Mouse (Mus musculus) mature B cell (primary cell): Measurements from ENCODE around the gene Zmynd12.

ENCODE experiments used
- in situ Hi-C: fragments of 300-500 bp; cut with MboI; formaldehyde crosslinking; loops from 2 replicates; pipeline ENCODE4 v1.14.3; 2019

Zmynd12 gene

GRCm38 (mm10) chr4:119422294-119422964 lies at the start of gene Zmynd12, which contains the start of gene Ppcs:
Zmynd12 (plus strand) TSS chr4:119422814.
Ppcs (minus strand) TSS chr4:119422420.
- in situ Hi-C loops: no loop called here

GRCm38 (mm10) chr4:119381471-119382190 lies 41.0 kb upstream of the Zmynd12 start:
- in situ Hi-C loops: no loop called here

DNA sequence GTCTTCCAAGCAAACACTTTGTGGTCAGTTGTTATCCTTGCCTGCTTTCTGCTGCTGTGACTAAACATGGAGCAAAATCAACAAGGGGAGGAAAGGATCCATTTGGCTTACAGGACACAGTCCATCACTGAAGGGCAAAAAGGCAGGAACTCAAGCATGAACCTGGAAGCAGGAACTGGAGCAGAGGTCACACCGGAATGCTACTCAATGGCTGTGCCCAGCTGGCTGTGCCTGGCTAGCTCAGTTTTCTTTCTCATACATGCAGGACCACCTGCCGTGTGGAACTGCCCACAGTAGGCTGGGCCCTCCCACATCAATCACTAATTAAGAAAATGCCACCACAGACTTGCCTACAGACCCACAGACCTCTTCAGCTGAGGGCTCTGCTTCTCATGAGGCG lies 33.4 kb upstream of the Zmynd12 start:
- in situ Hi-C loops: no loop called here

DNA sequence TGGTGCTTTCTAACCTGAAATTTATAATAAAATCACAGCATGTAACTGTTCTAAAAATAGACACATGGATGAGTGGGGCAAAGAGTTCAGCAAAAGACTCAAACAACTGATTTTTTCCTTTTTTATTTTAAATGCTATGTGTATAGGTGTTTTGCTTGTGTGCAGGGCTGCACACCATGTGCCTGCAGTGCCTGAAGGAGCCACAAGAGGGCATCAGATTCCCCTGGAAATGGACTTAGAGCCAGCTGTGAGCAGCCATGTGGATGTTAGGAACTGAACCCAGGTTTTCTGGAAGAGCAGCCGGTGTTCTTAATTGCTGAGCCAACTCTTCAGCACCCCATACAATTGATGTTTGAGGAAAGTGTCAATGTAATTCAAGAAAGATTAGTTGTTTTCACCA lies 32.2 kb upstream of the Zmynd12 start:
- in situ Hi-C loops: no loop called here

DNA sequence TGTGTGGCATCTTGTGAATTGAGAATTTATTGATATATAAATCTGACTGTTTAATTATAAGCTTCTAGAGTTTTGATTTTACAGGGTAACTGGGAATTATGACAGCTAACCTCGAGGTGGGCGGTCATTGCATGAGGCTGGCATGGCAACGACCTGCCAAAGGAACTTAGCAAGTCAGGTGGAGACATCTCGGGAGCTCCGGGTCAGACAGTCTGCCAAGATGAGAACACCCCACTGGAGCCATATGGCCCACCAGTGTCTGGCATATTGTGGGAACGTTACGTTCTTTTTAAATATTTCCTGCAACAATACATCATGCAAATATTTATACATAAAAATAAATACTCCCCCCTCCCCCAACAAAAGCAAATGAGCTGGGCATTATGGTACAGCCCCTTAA lies 23.9 kb upstream of the Zmynd12 start:
- in situ Hi-C loops: no loop called here

GRCm38 (mm10) chr4:119400896-119401295 lies 21.7 kb upstream of the Zmynd12 start:
- in situ Hi-C loops: no loop called here

DNA sequence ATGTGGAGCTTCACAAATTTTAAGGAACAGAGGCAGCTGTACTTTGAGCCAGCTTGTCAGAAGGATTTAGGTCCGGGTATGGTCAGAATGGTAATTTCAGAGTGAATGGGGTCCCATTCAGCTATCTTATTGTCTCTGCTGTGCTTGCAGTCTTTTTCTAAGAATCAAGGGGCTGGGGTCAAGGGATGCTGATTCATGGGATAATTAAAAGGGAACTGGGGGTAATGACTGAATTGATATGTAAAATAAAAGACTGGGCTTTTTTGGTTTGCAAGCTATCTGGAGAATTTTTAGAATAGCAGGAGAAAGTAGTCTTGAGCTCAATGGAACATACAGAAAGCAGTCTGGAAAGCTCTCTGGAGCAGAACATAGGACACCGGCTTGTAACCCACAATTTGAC lies 19.2 kb upstream of the Zmynd12 start:
- in situ Hi-C loops: no loop called here

DNA sequence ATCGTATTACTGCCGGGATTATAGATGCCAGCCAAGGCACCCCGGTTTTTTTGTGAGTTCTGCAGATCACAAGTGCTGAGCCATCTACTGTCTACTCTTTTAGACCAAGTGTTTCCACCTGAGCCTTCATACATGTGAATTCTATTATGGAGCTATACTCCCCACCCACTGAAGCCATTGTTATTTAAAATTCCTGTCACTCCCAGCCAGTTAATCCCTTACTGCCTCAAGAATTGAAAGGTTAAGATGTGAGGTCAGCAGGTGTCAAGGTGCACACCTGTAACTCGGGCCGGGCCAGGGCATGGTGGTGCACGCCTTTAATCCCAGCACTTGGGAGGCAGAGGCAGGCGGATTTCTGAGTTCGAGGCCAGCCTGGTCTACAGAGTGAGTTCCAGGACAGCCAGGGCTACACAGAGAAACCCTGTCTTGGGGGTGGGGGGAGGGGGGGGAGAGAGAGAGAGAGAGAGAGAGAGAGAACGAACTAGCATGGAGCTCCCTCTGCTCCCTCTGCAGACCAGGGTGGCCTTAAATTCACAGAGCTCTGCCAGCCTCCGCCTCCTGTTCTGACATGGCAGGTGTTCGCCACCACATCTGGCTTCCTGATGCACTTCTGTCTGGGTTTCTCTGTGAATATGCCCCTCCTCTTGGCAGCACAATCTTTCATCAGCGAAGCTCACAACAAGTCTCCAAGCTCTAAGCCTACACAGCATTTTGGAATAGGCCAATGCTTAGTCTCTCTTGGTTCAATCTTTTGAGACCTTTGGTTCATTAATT lies 10.6 kb upstream of the Zmynd12 start:
- in situ Hi-C loops: no loop called here

- in situ Hi-C loops: no loop called here
Observed at GRCm38 (mm10) chr4:119412791-119413190, 9.8 kb upstream of the Zmynd12 start.

DNA sequence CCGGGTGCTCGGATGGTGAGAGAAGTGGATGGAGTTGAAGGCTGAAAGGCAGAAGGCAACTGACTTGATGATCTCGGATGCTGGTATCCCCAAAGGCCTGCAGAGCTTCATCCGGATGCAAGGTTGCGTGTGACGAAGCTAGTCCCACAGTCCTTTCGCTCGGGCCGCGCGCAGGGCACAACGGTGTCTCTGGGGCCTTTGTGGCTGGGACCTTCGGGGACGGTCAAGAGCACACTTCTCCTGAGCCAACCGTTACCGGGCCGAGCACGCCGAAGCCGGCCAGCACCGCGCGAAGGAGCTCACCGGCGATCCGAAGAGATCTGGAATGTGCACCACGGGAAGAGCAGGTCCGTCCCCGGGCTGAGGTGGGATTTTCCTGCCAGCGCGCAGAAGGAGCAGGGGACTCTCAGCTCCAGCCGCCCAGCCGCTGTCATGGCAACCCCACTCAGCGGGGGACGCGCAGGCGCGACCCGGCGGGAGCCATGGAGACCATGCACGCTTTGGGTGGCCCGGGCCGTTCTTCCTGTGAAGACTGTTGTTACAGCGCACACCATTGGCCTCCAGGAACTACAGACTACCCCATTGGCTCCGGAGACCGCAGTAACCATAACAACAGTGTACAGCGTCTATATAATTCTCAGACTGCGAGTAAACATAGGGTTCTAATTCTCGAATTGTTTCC lies 7.4 kb upstream of the Zmynd12 start, which contains the start of gene Ccdc30:
TSS of gene Ccdc30 (minus strand) at position 450 of the 682 bp plus-strand sequence.
- in situ Hi-C loops: no loop called here

DNA sequence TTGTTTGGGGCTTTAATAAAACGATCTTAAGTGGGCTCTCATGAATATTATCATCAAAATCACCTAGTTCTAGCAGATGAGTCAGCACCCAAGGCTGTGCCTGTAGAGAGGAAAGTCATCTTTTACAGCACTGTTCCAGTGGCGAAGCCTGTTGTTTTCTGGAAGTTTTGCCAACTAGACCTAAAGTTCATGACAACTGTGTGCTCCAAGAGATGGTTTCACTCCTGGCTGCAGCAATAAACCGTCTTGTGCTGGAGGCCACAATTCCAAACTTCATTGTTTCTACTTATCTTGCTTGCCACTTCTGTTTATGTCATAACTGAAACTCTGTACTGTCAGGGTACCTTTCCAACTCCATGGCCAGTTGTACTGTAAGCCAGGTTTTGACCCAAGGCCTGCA lies 5.3 kb upstream of the Zmynd12 start:
- in situ Hi-C loops: no loop called here

DNA sequence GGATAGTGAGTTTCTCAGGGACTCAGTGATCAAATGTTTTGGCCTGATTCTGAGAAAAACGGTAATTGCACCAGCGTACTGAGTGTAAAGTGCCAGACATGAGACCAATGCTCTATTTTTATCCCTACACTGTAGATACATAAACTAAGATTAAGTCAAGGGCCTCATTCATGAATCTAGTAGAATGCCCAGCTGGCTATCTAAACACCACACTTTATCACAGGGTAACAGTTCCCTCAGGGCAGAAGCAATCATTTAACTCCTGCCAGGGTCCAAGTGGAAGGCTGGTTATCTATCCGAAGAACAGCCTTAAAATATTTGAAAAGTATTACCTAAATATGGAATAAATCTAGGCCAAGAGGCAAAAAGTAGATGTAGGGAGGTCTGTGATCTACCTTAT lies 4.7 kb upstream of the Zmynd12 start:
- in situ Hi-C loops: no loop called here

- in situ Hi-C loops: no loop called here
Observed at GRCm38 (mm10) chr4:119421191-119421590, 1.4 kb upstream of the Zmynd12 start.

DNA sequence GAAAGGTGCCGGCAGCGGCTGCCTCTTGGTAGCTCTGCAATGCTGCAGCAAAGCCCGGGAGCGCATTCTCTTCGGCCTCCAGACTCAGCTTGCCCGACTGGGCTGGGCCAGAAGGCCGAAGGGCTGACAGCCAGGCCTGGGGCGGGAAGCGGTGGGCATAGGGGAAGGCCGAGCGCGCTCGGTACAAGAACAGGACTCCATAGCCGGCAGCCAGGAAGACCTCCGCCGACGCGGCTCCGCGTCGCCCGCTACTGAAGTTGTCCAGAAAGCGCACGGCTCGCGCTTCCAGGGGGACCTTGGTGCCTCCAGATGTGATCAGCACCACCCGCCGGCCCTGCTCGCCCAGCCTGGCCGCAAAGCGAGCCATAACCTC lies 707 bp upstream of the Zmynd12 start:
- in situ Hi-C loops: no loop called here

DNA sequence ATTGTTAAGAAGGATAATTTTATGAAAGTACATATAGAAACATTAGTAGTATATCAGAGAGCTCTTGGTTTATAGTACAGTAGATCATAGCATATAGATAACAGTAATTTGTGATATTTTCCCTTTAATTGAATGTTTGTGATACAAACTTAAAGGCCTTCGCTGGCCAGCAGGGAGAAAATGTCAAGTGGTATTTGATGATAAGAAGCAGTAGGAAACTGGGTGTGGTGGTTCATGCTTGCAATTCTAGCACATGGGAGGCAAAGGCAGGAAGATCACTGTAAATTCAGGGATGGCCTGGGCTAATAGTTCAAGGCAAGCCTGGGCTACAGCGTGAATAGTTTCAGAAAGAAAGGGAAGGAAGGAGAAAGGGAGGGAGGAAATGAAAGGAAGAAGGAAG lies 2.5 kb downstream of the Zmynd12 start:
- in situ Hi-C loops: no loop called here

GRCm38 (mm10) chr4:119425601-119426000 lies 3.0 kb downstream of the Zmynd12 start:
- in situ Hi-C loops: no loop called here

DNA sequence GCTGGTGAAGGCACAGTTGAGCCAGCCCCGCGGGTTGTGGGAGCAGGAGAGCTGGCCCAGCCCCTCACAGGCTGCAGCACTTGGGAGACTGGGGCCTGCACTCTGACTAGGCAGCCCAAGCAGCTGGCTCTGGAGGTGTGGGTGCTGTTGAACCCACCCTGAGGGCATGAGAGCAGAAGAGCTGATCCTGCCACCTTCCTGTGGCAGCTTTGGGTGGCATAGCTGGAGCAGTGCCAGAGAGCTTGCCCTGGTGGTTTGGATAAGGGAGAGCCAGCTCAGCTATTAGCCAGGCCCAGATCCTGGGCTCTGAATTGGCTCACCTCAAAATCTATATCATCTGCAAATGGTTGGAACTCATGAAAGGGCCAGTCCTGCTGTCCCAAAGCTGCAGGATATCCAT lies 5.1 kb downstream of the Zmynd12 start:
- in situ Hi-C loops: no loop called here

DNA sequence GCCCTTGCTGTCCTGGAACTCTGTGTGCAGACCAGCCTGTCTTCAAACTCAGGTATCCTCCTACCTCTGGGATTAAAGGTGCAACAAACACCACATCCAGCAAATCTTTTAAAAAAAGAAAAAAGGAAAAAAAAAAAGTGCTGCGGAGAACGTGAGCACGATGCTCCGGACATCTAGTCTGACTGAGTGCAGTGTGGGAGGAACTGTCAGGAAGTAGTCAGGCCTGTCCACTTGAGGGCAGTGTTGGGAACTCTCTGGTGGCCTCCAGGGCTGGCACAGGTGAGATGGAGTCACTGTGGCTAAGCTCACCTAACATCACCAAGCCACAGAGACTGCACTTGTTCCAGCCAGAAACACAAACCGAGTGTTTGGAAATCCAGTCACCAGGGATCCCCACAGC lies 8.1 kb downstream of the Zmynd12 start:
- in situ Hi-C loops: no loop called here

DNA sequence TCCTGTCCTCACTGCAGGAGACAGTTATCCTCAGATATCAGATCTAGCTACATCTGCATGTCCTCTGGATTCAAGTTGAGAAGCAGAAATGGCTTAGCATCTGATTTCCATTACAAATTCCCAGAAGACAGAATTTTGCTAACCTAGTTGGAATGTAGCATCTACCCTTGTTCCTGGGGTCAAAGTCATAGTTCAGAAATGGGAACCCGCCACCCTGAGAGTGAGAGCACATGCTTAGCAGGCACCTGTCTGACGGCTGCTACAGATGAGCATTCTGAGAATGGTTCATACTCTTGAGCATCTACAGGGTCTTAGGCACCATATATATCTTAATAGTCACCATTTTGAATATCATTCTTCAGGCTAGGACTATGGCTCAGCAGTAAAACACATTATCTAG lies 15.3 kb downstream of the Zmynd12 start:
- in situ Hi-C loops: no loop called here

DNA sequence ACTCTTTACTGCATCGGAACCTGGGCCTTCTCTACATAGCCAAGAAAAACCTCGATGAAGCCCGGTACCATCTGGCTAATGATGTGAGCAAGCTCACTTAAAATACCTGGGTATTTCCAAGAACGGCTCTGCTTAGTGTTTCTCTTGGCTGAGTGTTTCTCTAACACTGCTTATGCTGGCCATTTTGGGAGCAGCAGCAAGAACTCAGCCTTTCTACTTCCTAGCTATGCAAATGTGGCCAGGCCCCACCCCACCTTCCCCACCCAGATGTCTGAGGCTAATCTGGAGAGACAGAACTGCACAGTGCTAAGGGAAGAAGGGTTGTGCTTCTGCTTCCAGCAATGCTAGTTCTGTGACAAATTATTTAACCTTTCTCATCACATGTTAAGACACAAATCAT lies 19.2 kb downstream of the Zmynd12 start:
- in situ Hi-C loops: no loop called here

DNA sequence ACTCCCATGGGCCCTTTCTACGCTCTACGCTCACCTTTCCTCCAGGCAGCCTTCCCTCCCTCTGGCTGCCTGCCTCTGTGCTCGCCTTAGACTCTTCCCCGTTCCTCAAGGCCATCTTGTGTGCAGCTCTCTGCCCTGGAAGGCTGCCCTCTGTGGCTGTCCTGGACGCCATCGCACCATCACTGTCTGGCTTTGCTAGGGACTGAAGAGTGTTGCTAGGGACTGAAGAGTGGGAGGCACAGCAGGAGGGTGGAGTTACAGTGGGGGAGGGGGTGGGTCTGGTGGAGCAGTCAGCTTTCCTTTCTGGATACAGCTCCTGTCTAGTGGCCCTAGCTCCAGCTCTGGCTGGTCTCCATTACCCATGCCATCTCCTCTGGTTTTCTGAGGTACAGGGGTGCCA lies 19.9 kb downstream of the Zmynd12 start:
- in situ Hi-C loops: no loop called here

- in situ Hi-C loops: no loop called here
Observed at GRCm38 (mm10) chr4:119447261-119447660, 24.6 kb downstream of the Zmynd12 start.
